Mouse (Mus musculus) liver, postnatal 0 days (tissue): ENCODE measurements around the gene Rbm44. TPM values are rescaled to one million over a fixed set of nuclear protein-coding genes. Genes with fewer than 3 reads are reported as not detected.

Experiments
- ATAC-seq: fragments of 200-750 bp; cut with Nextera tagmentation; 2 replicates; pipeline ENCODE4 v1.8.0; 2017; ENCODE audit warnings: mild to moderate bottlenecking, moderate library complexity
- DNase-seq: peaks from one replicate; pipeline ENCODE4 v3.0.0-alpha.2; 2016
- H3K27ac ChIP-seq: fragments of 300-500 bp; sonication (generic); 2 replicates; pipeline ENCODE4 v1.5.1; 2014; ENCODE audit warnings: antibody characterized with exemption, moderate library complexity, mild to moderate bottlenecking, low read depth
- H3K27me3 ChIP-seq: fragments of 300-500 bp; sonication (generic); 2 replicates; pipeline ENCODE4 v1.6.1; 2014; ENCODE audit warnings: low read length, control low read depth, mixed read lengths; ENCODE audit not compliant: insufficient read depth
- H3K36me3 ChIP-seq: fragments of 300-500 bp; sonication (generic); replicated peaks from 2 replicates; pipeline ENCODE4 v1.6.1; 2014; ENCODE audit warnings: mild to moderate bottlenecking, control low read depth, low read length, moderate library complexity, mixed read lengths; ENCODE audit not compliant: insufficient read depth
- H3K4me1 ChIP-seq: fragments of 300-500 bp; sonication (generic); 2 replicates; pipeline ENCODE4 v1.6.1; 2014; ENCODE audit warnings: antibody characterized with exemption, mild to moderate bottlenecking, control low read depth; ENCODE audit not compliant: insufficient read depth
- H3K4me2 ChIP-seq: fragments of 300-500 bp; sonication (generic); 2 replicates; pipeline ENCODE4 v1.6.1; 2014; ENCODE audit warnings: low read depth, mild to moderate bottlenecking, low read length, moderate library complexity, mixed read lengths
- H3K4me3 ChIP-seq: fragments of 300-500 bp; sonication (generic); 2 replicates; pipeline ENCODE4 v1.5.1; 2014; ENCODE audit warnings: low read depth, low read length
- H3K9ac ChIP-seq: fragments of 300-500 bp; sonication (generic); replicated peaks from 2 replicates; pipeline ENCODE4 v1.6.1; 2014; ENCODE audit warnings: mild to moderate bottlenecking, moderate library complexity
- H3K9me3 ChIP-seq: fragments of 300-500 bp; sonication (generic); 2 replicates; pipeline ENCODE4 v1.6.1; 2016; ENCODE audit warnings: mild to moderate bottlenecking, control low read depth, low read length, mixed read lengths
- CTCF ChIP-seq: sonication (generic); IDR thresholded peaks from 2 replicates; pipeline ENCODE4 v1.5.1; 2016; ENCODE audit warnings: antibody characterized with exemption, low read depth
- EP300 ChIP-seq: IDR thresholded peaks from 2 replicates; pipeline ENCODE4 v1.6.1; 2016; ENCODE audit warnings: antibody characterized with exemption, low read depth, mild to moderate bottlenecking
- WGBS: fragments of 180-500 bp; shearing (Covaris S2); extraction: QIAGEN DNeasy Blood & Tissue Kit; methylation state at CpG from one replicate; pipeline ENCODE4 v1.1.7; 2014; ENCODE audit not compliant: insufficient replicate concordance; 5-methylcytosine and 5-hydroxymethylcytosine counted together
- polyA plus RNA-seq: library from polyadenylated mRNA; unstranded; fragments of >200 nt; fragmentation: Nextera tagmentation; extraction: Ambion mirVana; gene quantifications from 2 replicates; pipeline ENCODE4 v1.2.1, GENCODE M21; 2015

Rbm44 gene
- polyA plus RNA-seq, 1 experiment from 2014 or later = 0.87 TPM

GRCm38 (mm10) chr1:91169157-91169556, 24.3 kb downstream of the Rbm44 start:
- ATAC-seq (no peak), DNase-seq (no peak)
- no peak overlapping the region for H3K4me3 ChIP-seq
- H3K4me1 ChIP-seq = no peaks in the 10 kb centered on the region
- H3K27ac ChIP-seq = no peak overlapping the region
- H3K9ac ChIP-seq = no peak overlapping the region
- no peaks in the 10 kb centered on the region for H3K27me3 ChIP-seq
- H3K9me3 ChIP-seq = no peaks in the 10 kb centered on the region
- no peaks in the 10 kb centered on the region for H3K36me3 ChIP-seq
- WGBS = 53% methylated on average over 4 of the region's 4 CpGs
- H3K4me2 ChIP-seq = no peak overlapping the region
- 0 out of 2 replicates have a peak, but pooled peaks have one; percentile 17 for TF ChIP-seq EP300
- no peak for TF ChIP-seq CTCF

- H3K27ac ChIP-seq = no peak overlapping the region
- peak; percentile 33; the same call in 1 of the 2 replicates for ATAC-seq
These were observed 29.9 kb downstream of the Rbm44 start for GRCm38 (mm10) chr1:91174796-91175195.

GRCm38 (mm10) chr1:91176026-91176425, 31.1 kb downstream of the Rbm44 start:
- no peak overlapping the region for H3K27ac ChIP-seq
- no peak for DNase-seq
- H3K27me3 ChIP-seq = peaks cover 13% of the 10 kb centered on the region; the same call in 1 of the 2 replicates
- no peaks in the 10 kb centered on the region for H3K9me3 ChIP-seq
- H3K9ac ChIP-seq = no peak overlapping the region
- 0 out of 2 replicates have a peak, but pooled peaks have one; percentile 15 for ATAC-seq
- H3K4me2 ChIP-seq = no peak overlapping the region
- WGBS = 36% methylated on average over 3 of the region's 3 CpGs
- H3K36me3 ChIP-seq = no peaks in the 10 kb centered on the region
- H3K4me1 ChIP-seq = peaks cover 12% of the 10 kb centered on the region
- TF ChIP-seq CTCF = no peak
- TF ChIP-seq EP300 = peak; percentile 84
- H3K4me3 ChIP-seq = no peak overlapping the region

More at GRCm38 (mm10) chr1:91174796-91175195, 29.9 kb downstream of the Rbm44 start:
- 63% methylated on average over 5 of the region's 5 CpGs for WGBS
- peaks cover 6% of the 10 kb centered on the region for H3K4me1 ChIP-seq
- TF ChIP-seq EP300 (no peak), CTCF (no peak)
- no peak overlapping the region for H3K9ac ChIP-seq
- DNase-seq = no peak
- H3K9me3 ChIP-seq = no peaks in the 10 kb centered on the region
- no peak overlapping the region for H3K4me3 ChIP-seq
- no peaks in the 10 kb centered on the region for H3K36me3 ChIP-seq
- no peak overlapping the region for H3K4me2 ChIP-seq
- peaks cover 5% of the 10 kb centered on the region; the same call in 1 of the 2 replicates for H3K27me3 ChIP-seq

GRCm38 (mm10) chr1:91176871-91177270, 32.0 kb downstream of the Rbm44 start:
- no peak for ATAC-seq
- H3K4me3 ChIP-seq = no peak overlapping the region
- no peak overlapping the region for H3K9ac ChIP-seq
- H3K4me2 ChIP-seq = no peak overlapping the region
- peaks cover 12% of the 10 kb centered on the region for H3K4me1 ChIP-seq
- 64% methylated on average over 4 of the region's 4 CpGs for WGBS
- DNase-seq = no peak
- TF ChIP-seq EP300 = no peak
- TF ChIP-seq CTCF = no peak
- no peaks in the 10 kb centered on the region for H3K9me3 ChIP-seq
- no peaks in the 10 kb centered on the region for H3K36me3 ChIP-seq
- peaks cover 13% of the 10 kb centered on the region; the same call in 1 of the 2 replicates for H3K27me3 ChIP-seq
- no peak overlapping the region for H3K27ac ChIP-seq

- peak overlapping the region; percentile 80 for H3K4me2 ChIP-seq
These were observed 34.2 kb downstream of the Rbm44 start for GRCm38 (mm10) chr1:91179086-91179485.

GRCm38 (mm10) chr1:91179533-91180173, 34.8 kb downstream of the Rbm44 start, which contains the start of gene Ramp1:
TSS of gene Ramp1 (plus strand) at chr1:91179822.
- Histone ChIP-seq H3K4me2 (peak within 1 kb of the TSS; percentile 80), H3K36me3 (no peaks in the 10 kb centered on the region), H3K4me3 (peak within 1 kb of the TSS; percentile 58), H3K4me1 (peaks cover 15% of the 10 kb centered on the region), H3K9ac (peak within 1 kb of the TSS; percentile 42), H3K9me3 (no peaks in the 10 kb centered on the region), H3K27ac (0 out of 2 replicates have a peak within 1 kb of the TSS, but pooled peaks have one; percentile 18), H3K27me3 (peaks cover 13% of the 10 kb centered on the region; the same call in 1 of the 2 replicates)
- ATAC-seq (peak; percentile 51), DNase-seq (peak; percentile 54)
- WGBS = 2% methylated on average over 37 of the region's 37 CpGs
- TF ChIP-seq CTCF = 0 out of 2 replicates have a peak, but pooled peaks have one; percentile 7
- no peak for TF ChIP-seq EP300

More at GRCm38 (mm10) chr1:91179086-91179485, 34.2 kb downstream of the Rbm44 start:
- Histone ChIP-seq H3K27ac (no peak overlapping the region), H3K27me3 (peaks cover 13% of the 10 kb centered on the region; the same call in 1 of the 2 replicates), H3K4me1 (peaks cover 15% of the 10 kb centered on the region), H3K4me3 (peak overlapping the region; percentile 58), H3K9ac (no peak overlapping the region), H3K9me3 (no peaks in the 10 kb centered on the region), H3K36me3 (no peaks in the 10 kb centered on the region)
- WGBS = 22% methylated on average over 5 of the region's 5 CpGs
- peak; percentile 93 for TF ChIP-seq CTCF
- no peak for TF ChIP-seq EP300
- ATAC-seq = peak; percentile 50; the same call in 1 of the 2 replicates
- peak; percentile 76 for DNase-seq
